Mouse (Mus musculus) limb, embryonic 15.5 days (tissue): ENCODE measurements around the gene Olfr690. TPM values are rescaled to one million over a fixed set of nuclear protein-coding genes. Genes with fewer than 3 reads are reported as not detected.

Experiments
- ATAC-seq: fragments of 200-750 bp; cut with Nextera tagmentation; 2 replicates; pipeline ENCODE4 v1.8.0; 2017; ENCODE audit warnings: low read depth, moderate TSS enrichment; ENCODE audit not compliant: insufficient number of reproducible peaks, low FRiP score, low TSS enrichment
- H3K27ac ChIP-seq: fragments of 300-500 bp; sonication (generic); 2 replicates; pipeline ENCODE4 v1.5.1; 2015; ENCODE audit warnings: moderate library complexity, mild to moderate bottlenecking, inconsistent platforms
- H3K27me3 ChIP-seq: fragments of 300-500 bp; sonication (generic); 2 replicates; pipeline ENCODE4 v1.6.1; 2015; ENCODE audit warnings: inconsistent platforms
- H3K36me3 ChIP-seq: fragments of 300-500 bp; sonication (generic); 2 replicates; pipeline ENCODE4 v1.6.1; 2015; ENCODE audit warnings: inconsistent platforms
- H3K4me1 ChIP-seq: fragments of 300-500 bp; sonication (generic); 2 replicates; pipeline ENCODE4 v1.6.1; 2015; ENCODE audit warnings: inconsistent platforms
- H3K4me2 ChIP-seq: fragments of 300-500 bp; sonication (generic); 2 replicates; pipeline ENCODE4 v1.6.1; 2015; ENCODE audit warnings: mild to moderate bottlenecking, inconsistent platforms
- H3K4me3 ChIP-seq: fragments of 300-500 bp; sonication (generic); 2 replicates; pipeline ENCODE4 v1.5.1; 2015; ENCODE audit warnings: mild to moderate bottlenecking, inconsistent platforms
- H3K9ac ChIP-seq: fragments of 300-500 bp; sonication (generic); 2 replicates; pipeline ENCODE4 v1.6.1; 2015; ENCODE audit warnings: inconsistent platforms
- H3K9me3 ChIP-seq: fragments of 300-500 bp; sonication (generic); 2 replicates; pipeline ENCODE4 v1.6.1; 2016; ENCODE audit warnings: inconsistent platforms
- WGBS: fragments of 180-500 bp; shearing (Covaris S2); methylation state at CpG from one replicate; pipeline ENCODE4 v1.1.7; 2015; 5-methylcytosine and 5-hydroxymethylcytosine counted together
- polyA plus RNA-seq: library from polyadenylated mRNA; unstranded; fragments of >200 nt; fragmentation: Nextera tagmentation; extraction: Ambion mirVana; gene quantifications from 2 replicates; pipeline ENCODE4 v1.2.1, GENCODE M21; 2015

Gene Olfr690
- polyA plus RNA-seq, 1 experiment from 2014 or later, result not detected

DNA sequence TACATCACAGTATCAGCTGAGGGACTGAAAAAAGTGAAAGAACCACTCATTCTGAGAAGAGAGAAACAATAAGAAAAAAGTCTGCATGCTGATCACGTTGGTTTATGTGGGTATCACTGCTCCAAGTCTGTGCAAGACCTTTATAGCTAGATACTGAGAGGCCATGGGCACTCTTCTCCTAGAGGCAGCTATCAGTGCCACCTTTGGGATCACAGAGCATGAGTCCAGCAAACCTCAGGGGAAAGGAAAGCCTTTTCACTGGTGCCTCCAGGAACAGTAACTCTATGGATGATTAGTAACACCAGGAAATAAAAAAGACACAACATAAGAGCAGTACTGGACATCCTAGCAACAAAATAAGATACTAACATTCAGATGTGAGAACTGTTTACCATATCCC, 8.3 kb upstream of the Olfr690 start, which contains the start of gene Olfr691:
Olfr691 (minus strand) TSS at position 101 of the 400 bp plus-strand sequence.
- Histone ChIP-seq H3K4me1 (no peaks in the 10 kb centered on the region), H3K9me3 (no peaks in the 10 kb centered on the region), H3K27me3 (no peaks in the 10 kb centered on the region), H3K4me2 (no peak within 1 kb of the TSS), H3K9ac (no peak within 1 kb of the TSS), H3K36me3 (no peaks in the 10 kb centered on the region), H3K4me3 (no peak within 1 kb of the TSS), H3K27ac (no peak within 1 kb of the TSS)
- no peak for ATAC-seq
- 57% methylated on average over 1 of the region's 1 CpGs for WGBS

DNA sequence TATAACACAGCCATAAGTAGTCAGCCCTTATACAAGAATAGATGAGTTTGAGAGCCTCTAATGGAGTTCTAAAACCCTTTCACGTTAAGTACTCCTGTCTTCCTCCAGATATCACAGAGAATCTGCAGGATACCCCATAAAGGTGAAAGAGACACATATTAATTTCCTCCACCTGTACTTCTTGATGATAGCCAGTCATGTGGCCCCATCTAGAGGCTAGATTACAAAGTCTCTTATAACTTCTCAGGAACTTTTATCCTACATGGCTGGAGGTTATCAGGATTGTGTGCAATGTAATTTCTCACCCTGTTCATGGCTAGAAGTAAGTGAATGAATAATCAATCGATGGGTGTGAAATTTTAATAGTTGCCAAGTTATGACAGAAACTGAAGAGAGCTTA, 8.6 kb downstream of the Olfr690 start:
- no peak overlapping the region for H3K4me2 ChIP-seq
- no peaks in the 10 kb centered on the region for H3K9me3 ChIP-seq
- H3K27me3 ChIP-seq, result no peaks in the 10 kb centered on the region
- no peaks in the 10 kb centered on the region for H3K4me1 ChIP-seq
- no peak overlapping the region for H3K27ac ChIP-seq
- no peak overlapping the region for H3K9ac ChIP-seq
- no peak overlapping the region for H3K4me3 ChIP-seq
- 67% methylated on average over 2 of the region's 2 CpGs for WGBS
- H3K36me3 ChIP-seq, result no peaks in the 10 kb centered on the region
- ATAC-seq, result no peak

DNA sequence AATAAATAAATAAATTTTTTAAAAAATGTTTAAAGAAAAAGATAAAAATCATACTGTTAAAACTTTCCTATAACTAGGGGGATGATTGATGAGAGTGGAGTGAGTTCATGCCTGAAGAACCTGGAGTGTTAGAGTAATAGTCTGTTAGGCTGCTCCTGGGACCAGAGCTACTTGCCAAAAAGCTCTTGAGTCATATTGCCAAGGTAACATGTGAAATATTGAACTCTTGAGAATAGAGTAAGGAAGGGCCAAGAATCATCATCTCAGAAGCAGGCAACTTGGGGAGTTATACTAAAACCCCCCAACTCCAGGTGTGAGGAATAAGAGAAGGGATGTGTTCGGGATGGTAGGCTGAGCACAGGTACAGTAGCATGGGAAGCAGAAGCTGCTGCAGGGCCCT, 23.0 kb downstream of the Olfr690 start, which contains the start of gene Olfr689:
Olfr689 (plus strand) TSS at position 301 of the 400 bp plus-strand sequence.
- no peak within 1 kb of the TSS for H3K4me3 ChIP-seq
- H3K4me1 ChIP-seq, result no peaks in the 10 kb centered on the region
- WGBS, result 88% methylated on average over 1 of the region's 1 CpGs
- no peaks in the 10 kb centered on the region for H3K9me3 ChIP-seq
- H3K36me3 ChIP-seq, result no peaks in the 10 kb centered on the region
- no peak within 1 kb of the TSS for H3K4me2 ChIP-seq
- H3K27ac ChIP-seq, result no peak within 1 kb of the TSS
- no peaks in the 10 kb centered on the region for H3K27me3 ChIP-seq
- no peak within 1 kb of the TSS for H3K9ac ChIP-seq
- ATAC-seq, result no peak

DNA sequence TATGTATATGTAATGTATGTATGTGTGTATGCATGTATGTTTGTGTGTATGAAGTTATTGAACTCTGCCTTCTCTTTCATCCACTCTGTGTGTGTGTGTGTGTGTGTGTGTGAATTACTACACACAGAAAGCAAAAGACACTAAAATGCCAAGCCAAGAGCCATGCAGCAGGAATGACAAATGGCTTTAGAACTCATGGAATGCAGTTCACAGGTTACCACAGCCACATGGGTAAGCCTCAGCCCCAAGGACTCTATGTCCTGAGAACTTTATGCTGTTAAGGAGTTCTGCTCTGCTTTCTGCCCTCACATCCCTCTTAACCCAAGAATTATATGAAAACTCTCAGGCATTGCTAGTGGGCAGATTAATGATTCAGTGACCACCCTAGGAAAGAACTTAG, 43.9 kb downstream of the Olfr690 start:
- ATAC-seq, result no peak
- Histone ChIP-seq H3K27ac (no peak overlapping the region), H3K9me3 (no peaks in the 10 kb centered on the region), H3K4me3 (no peak overlapping the region), H3K4me1 (no peaks in the 10 kb centered on the region), H3K9ac (no peak overlapping the region), H3K36me3 (no peaks in the 10 kb centered on the region), H3K27me3 (no peaks in the 10 kb centered on the region), H3K4me2 (no peak overlapping the region)

DNA sequence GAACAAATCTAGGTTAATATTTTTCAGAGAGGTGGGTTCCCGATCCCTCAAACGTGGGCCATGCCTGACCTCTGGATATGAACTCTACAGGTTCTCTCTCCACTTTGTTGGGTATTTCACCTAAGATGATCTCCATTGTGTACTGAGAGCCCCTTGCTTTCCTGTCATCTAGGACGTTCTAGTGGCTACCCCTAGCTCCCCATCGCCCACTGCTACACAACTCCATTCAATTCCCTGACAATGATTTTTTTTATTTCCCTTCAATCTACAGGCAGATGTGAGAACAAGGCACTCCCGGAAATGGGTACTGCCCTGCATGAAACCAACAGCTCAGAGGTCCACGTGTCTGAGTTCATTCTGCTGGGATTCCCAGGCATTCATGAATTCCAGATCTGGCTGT, 46.1 kb downstream of the Olfr690 start, which contains the start of gene Olfr688:
Olfr688 (plus strand) TSS at position 301 of the 400 bp plus-strand sequence.
- Histone ChIP-seq H3K27ac (no peak within 1 kb of the TSS), H3K9ac (no peak within 1 kb of the TSS), H3K36me3 (no peaks in the 10 kb centered on the region), H3K27me3 (no peaks in the 10 kb centered on the region), H3K4me2 (no peak within 1 kb of the TSS), H3K4me3 (no peak within 1 kb of the TSS), H3K9me3 (no peaks in the 10 kb centered on the region), H3K4me1 (no peaks in the 10 kb centered on the region)
- 74% methylated on average over 6 of the region's 6 CpGs for whole genome bisulfite sequencing
- ATAC-seq, result no peak

Other genes with a start within 250 kb of the Olfr690 start
- gene Olfr680-ps1, start 241.3 kb downstream of the Olfr690 start, polyA plus RNA-seq, result not detected in 2 replicates
- gene Olfr681, start 217.3 kb downstream of the Olfr690 start, polyA plus RNA-seq, result not detected in 2 replicates
- not detected in 2 replicates for gene Olfr683, start 187.1 kb downstream of the Olfr690 start, polyA plus RNA-seq
- not detected in 2 replicates for gene Olfr684, start 170.5 kb downstream of the Olfr690 start, polyA plus RNA-seq
- gene Olfr685, start 148.1 kb downstream of the Olfr690 start, polyA plus RNA-seq, result not detected in 2 replicates
- not detected in 2 replicates for gene Olfr686, start 126.6 kb downstream of the Olfr690 start, polyA plus RNA-seq
- not detected in 2 replicates for gene Olfr688, start 46.0 kb downstream of the Olfr690 start, polyA plus RNA-seq
- gene Olfr689, start 22.9 kb downstream of the Olfr690 start, polyA plus RNA-seq, result not detected in 2 replicates
- gene Olfr691, start 8.2 kb upstream of the Olfr690 start, polyA plus RNA-seq, result not detected in 2 replicates
- not detected in 2 replicates for gene Olfr692, start 34.1 kb upstream of the Olfr690 start, polyA plus RNA-seq
- not detected in 2 replicates for gene Gm5901, start 40.9 kb upstream of the Olfr690 start, polyA plus RNA-seq
- 38.6 and 47.0 TPM in 2 replicates for gene Fam160a2, start 66.0 kb upstream of the Olfr690 start, polyA plus RNA-seq
- gene Cnga4, start 70.5 kb upstream of the Olfr690 start, polyA plus RNA-seq, result 0.05 TPM in 1 of 2 replicates, not detected in the other
- not detected in 2 replicates for gene Cckbr, start 91.6 kb upstream of the Olfr690 start, polyA plus RNA-seq
- gene Cavin3, start 148.2 kb upstream of the Olfr690 start, polyA plus RNA-seq, result 141 and 162 TPM in 2 replicates
- gene Smpd1, start 220.3 kb upstream of the Olfr690 start, polyA plus RNA-seq, result 62.6 and 65.0 TPM in 2 replicates
- 37.4 and 38.2 TPM in 2 replicates for gene Apbb1, start 247.5 kb upstream of the Olfr690 start, polyA plus RNA-seq